ENCODE assay signal across 34 mouse cellular contexts in the genomic region with DNA sequence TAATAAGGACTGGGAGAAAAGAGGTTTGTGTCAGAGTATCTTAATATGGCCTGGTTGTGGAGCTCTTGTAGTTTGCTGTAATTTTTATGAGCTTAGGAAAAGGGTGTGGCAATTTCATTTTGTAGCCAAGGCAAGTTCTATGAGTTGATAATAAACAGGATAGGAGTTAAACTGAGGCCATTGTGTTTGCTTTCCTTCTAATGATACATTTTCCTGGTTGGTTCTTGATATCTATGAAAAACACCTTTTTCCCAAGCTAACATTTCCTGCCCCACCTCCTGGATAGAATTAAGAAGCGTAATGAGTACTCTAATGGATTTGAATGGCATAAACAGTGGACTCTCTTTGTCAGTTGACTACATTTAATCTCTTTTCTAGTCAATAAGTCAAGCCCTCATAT. TPM values are rescaled to one million over a fixed set of nuclear protein-coding genes. Genes with fewer than 3 reads are reported as not detected.
A peak's percentile ranks its signal among the peaks of the same experiment; 100 is the strongest.
DNase-seq lines count a peak whose midpoint lies in the region; ATAC-seq and TF ChIP-seq lines count a peak whose summit lies in the region.
"Had no signal": no experiment of that assay in that cellular context is flagged by ENCODE, and none has a peak within 500 bp of the region (broad histone marks: within the 10 kb centered on the region; RNA-seq: fewer than 3 reads in every experiment).

No protein-coding gene starts in this region.

- no peaks in the 10 kb centered on the region for H3K9me3 ChIP-seq in intestine, embryonic 15.5 days
- no peaks in the 10 kb centered on the region for H3K9me3 ChIP-seq in intestine, postnatal 0 days (ENCODE audit: control insufficient read depth)
- H3K9me3 ChIP-seq: embryonic facial prominence, embryonic 10.5 days; embryonic facial prominence, embryonic 13.5 days; forebrain, embryonic 12.5 days; forebrain, embryonic 15.5 days; G1E; heart, embryonic 10.5 days; hindbrain, embryonic 12.5 days; hindbrain, embryonic 15.5 days had no signal

- TF ChIP-seq CTCF in heart, adult 2 months (IDR thresholded peaks at IDR 0.05), result no peak
- TF ChIP-seq CTCF in intestine, postnatal 0 days (IDR thresholded peaks at IDR 0.05; ENCODE audit: low read depth), result no peak

- intact Hi-C loops in heart, adult 2 months (cut with DNase I), result loop anchor here (2.0 to 5.0 kb wide), 2 partner anchors 73 to 230 kb away; partner anchors contain the start of gene Tspan7
- intact Hi-C loops in heart, postnatal 36 days (cut with DNase I), result no loop called here

- TF ChIP-seq POLR2A in heart, adult 2 months (IDR thresholded peaks at IDR 0.05; ENCODE audit: insufficient read depth, low read depth, low read length), result no peak

- peak; percentile 49; the same call in 1 of the 2 replicates for ATAC-seq in intestine, embryonic 15.5 days
- no peak for ATAC-seq in intestine, postnatal 0 days
- ATAC-seq: forebrain, embryonic 15.5 days; intestine, embryonic 16.5 days; Patski had no signal

- no peaks in the 10 kb centered on the region for H3K27me3 ChIP-seq in heart, adult 2 months (ENCODE audit: control insufficient read depth, insufficient read depth, low read length)
- H3K27me3 ChIP-seq in intestine, embryonic 15.5 days (replicated peaks), result no peaks in the 10 kb centered on the region
- H3K27me3 ChIP-seq in intestine, postnatal 0 days (replicated peaks; ENCODE audit: control insufficient read depth, insufficient read depth, low read length), result no peaks in the 10 kb centered on the region
- H3K27me3 ChIP-seq: CH12.LX; embryonic facial prominence, embryonic 13.5 days; forebrain, embryonic 12.5 days; forebrain, embryonic 15.5 days; hindbrain, embryonic 12.5 days; hindbrain, embryonic 15.5 days had no signal

- peak overlapping the region; percentile 74 for H3K27ac ChIP-seq in heart, adult 2 months
- no peak overlapping the region for H3K27ac ChIP-seq in intestine, embryonic 15.5 days
- H3K27ac ChIP-seq in intestine, postnatal 0 days (ENCODE audit: low read depth, low read length), result no peak overlapping the region
- H3K27ac ChIP-seq: embryonic facial prominence, embryonic 10.5 days; embryonic facial prominence, embryonic 13.5 days; forebrain, embryonic 12.5 days; forebrain, embryonic 15.5 days; heart, embryonic 10.5 days; hindbrain, embryonic 12.5 days; hindbrain, embryonic 15.5 days had no signal

- H3K4me3 ChIP-seq in heart, adult 2 months, result no peak overlapping the region
- H3K4me3 ChIP-seq in intestine, embryonic 15.5 days (replicated peaks), result no peak overlapping the region
- no peak overlapping the region for H3K4me3 ChIP-seq in intestine, postnatal 0 days (ENCODE audit: low read depth, low read length)
- H3K4me3 ChIP-seq: embryonic facial prominence, embryonic 10.5 days; embryonic facial prominence, embryonic 13.5 days; erythroblast, embryonic 14.5 days; forebrain, embryonic 12.5 days; forebrain, embryonic 15.5 days; heart, embryonic 10.5 days; hindbrain, embryonic 12.5 days; hindbrain, embryonic 15.5 days had no signal

- no peak for DNase-seq in heart, adult 2 months
- DNase-seq in heart, postnatal 36 days, result no peak
- peak; percentile 6 for DNase-seq in lung, postnatal 10 days
- DNase-seq in lung, postnatal 14 days, result no peak
- peak; percentile 39 for DNase-seq in lung, postnatal 36 days
- DNase-seq in thymus, postnatal 0 days (ENCODE audit: low spot score), result no peak
- DNase-seq: adrenal gland, postnatal 14 days; B cell, adult 2 months; cerebellum, adult 11-12 months; cerebellum, adult 8-10 months; cerebellum, postnatal 10 days; cerebellum, postnatal 36 days; embryo, embryonic 11 days; gastrocnemius, postnatal 14 days; heart, adult 11 months; heart, postnatal 10 days had no signal

- H3K4me1 ChIP-seq in heart, adult 2 months (ENCODE audit: control insufficient read depth, insufficient read depth, low read length), result no peaks in the 10 kb centered on the region
- no peaks in the 10 kb centered on the region for H3K4me1 ChIP-seq in intestine, embryonic 15.5 days (replicated peaks)
- H3K4me1 ChIP-seq in intestine, postnatal 0 days (replicated peaks; ENCODE audit: control insufficient read depth, insufficient read depth, low read length), result no peaks in the 10 kb centered on the region; the same call in 1 of the 2 replicates
- H3K4me1 ChIP-seq: embryonic facial prominence, embryonic 10.5 days; embryonic facial prominence, embryonic 13.5 days; forebrain, embryonic 12.5 days; forebrain, embryonic 15.5 days; heart, embryonic 10.5 days; hindbrain, embryonic 12.5 days; hindbrain, embryonic 15.5 days had no signal

- no peak overlapping the region for H3K9ac ChIP-seq in heart, adult 2 months (ENCODE audit: low read depth, low read length)
- H3K9ac ChIP-seq in intestine, embryonic 15.5 days, result no peak overlapping the region
- no peak overlapping the region for H3K9ac ChIP-seq in intestine, postnatal 0 days (ENCODE audit: low read depth, low read length)
- H3K9ac ChIP-seq: embryonic facial prominence, embryonic 13.5 days; forebrain, embryonic 12.5 days; forebrain, embryonic 15.5 days; hindbrain, embryonic 12.5 days; hindbrain, embryonic 15.5 days had no signal

- 0 out of 2 replicates have a peak, but pooled peaks have one; percentile 24 for TF ChIP-seq EP300 in heart, adult 2 months (IDR thresholded peaks at IDR 0.05; ENCODE audit: insufficient read depth, low read depth, low read length)

- no peak overlapping the region for H3K4me2 ChIP-seq in intestine, embryonic 15.5 days (replicated peaks)
- no peak overlapping the region for H3K4me2 ChIP-seq in intestine, postnatal 0 days (replicated peaks; ENCODE audit: low read depth)
- H3K4me2 ChIP-seq: embryonic facial prominence, embryonic 13.5 days; forebrain, embryonic 12.5 days; forebrain, embryonic 15.5 days; hindbrain, embryonic 12.5 days; hindbrain, embryonic 15.5 days had no signal

- no peaks in the 10 kb centered on the region for H3K36me3 ChIP-seq in heart, adult 2 months (ENCODE audit: control insufficient read depth, insufficient read depth, low read length)
- no peaks in the 10 kb centered on the region for H3K36me3 ChIP-seq in intestine, embryonic 15.5 days
- no peaks in the 10 kb centered on the region for H3K36me3 ChIP-seq in intestine, postnatal 0 days (ENCODE audit: control insufficient read depth, insufficient read depth)
- H3K36me3 ChIP-seq: embryonic facial prominence, embryonic 10.5 days; embryonic facial prominence, embryonic 13.5 days; forebrain, embryonic 12.5 days; forebrain, embryonic 15.5 days; G1E; heart, embryonic 10.5 days; hindbrain, embryonic 12.5 days; hindbrain, embryonic 15.5 days had no signal

- WGBS in heart, adult 2 months, result 62% methylated on average over 1 of the region's 1 CpGs
- WGBS in intestine, embryonic 15.5 days, result 72% methylated on average over 1 of the region's 1 CpGs
- 63% methylated on average over 1 of the region's 1 CpGs for WGBS in intestine, postnatal 0 days

- no peaks in the 10 kb centered on the region for H3K79me2 ChIP-seq in heart, adult 2 months (replicated peaks; ENCODE audit: control insufficient read depth, insufficient read depth, low read length)

RNA-seq across cellular contexts. Expression of gene Otc, which starts 5.7 kb away (rescaled TPM):
- not detected for total RNA-seq in heart, adult 2 months (2021)
- polyA plus RNA-seq in heart, adult 2 months (2012; rRNA removed), result 0.04 TPM in 1 of 2 replicates, not detected in the other
- total RNA-seq in heart, postnatal 36 days (2021), result not detected
- 55.4 and 59.9 TPM in 2 replicates for polyA plus RNA-seq in intestine, embryonic 15.5 days (2015; fragmentation: Nextera tagmentation; extraction: Ambion mirVana)
- 42.9 and 50.2 TPM in 2 replicates for polyA plus RNA-seq in intestine, postnatal 0 days (2015; fragmentation: Nextera tagmentation; extraction: Ambion mirVana)
- not detected in 2 replicates for polyA plus RNA-seq in thymus, postnatal 0 days (2015; fragmentation: Nextera tagmentation; extraction: Ambion mirVana)
- total RNA-seq: adrenal gland, adult 18-20 months; gastrocnemius, postnatal 14 days; heart, postnatal 10 days; hematopoietic stem cell, adult 5-6 weeks had no signal
- polyA plus RNA-seq: cortical plate, adult 2 months; embryonic facial prominence, embryonic 10.5 days; embryonic facial prominence, embryonic 13.5 days; erythroblast, embryonic 14.5 days; forebrain, embryonic 12.5 days; forebrain, embryonic 15.5 days; G1E; heart, embryonic 14.5 days; hindbrain, embryonic 12.5 days; Patski had no signal

RNA-seq across cellular contexts. Expression of gene Rpgr, which starts 41.1 kb away (rescaled TPM):
- total RNA-seq in heart, adult 2 months (2021), result 1 to 10 TPM; 3.0 to 4.3 TPM
- polyA plus RNA-seq in heart, adult 2 months (2012; rRNA removed), result 1.1 and 2.3 TPM in 2 replicates
- 1 to 10 TPM; 2.4 to 4.0 TPM for total RNA-seq in heart, postnatal 36 days (2021)
- 9.9 and 11.7 TPM in 2 replicates for polyA plus RNA-seq in intestine, embryonic 15.5 days (2015; fragmentation: Nextera tagmentation; extraction: Ambion mirVana)
- 4.1 and 4.8 TPM in 2 replicates for polyA plus RNA-seq in intestine, postnatal 0 days (2015; fragmentation: Nextera tagmentation; extraction: Ambion mirVana)
- 13.3 and 13.5 TPM in 2 replicates for polyA plus RNA-seq in thymus, postnatal 0 days (2015; fragmentation: Nextera tagmentation; extraction: Ambion mirVana)

Comparison
In these comparisons a context has a peak if more than half of its experiments do, and no peak if none do; other contexts are left out.
1. DNase-seq: peak in lung, postnatal 10 days (single experiment) and lung, postnatal 36 days (single experiment); none in heart, adult 2 months (0 of 2), heart, postnatal 36 days (0 of 2), lung, postnatal 14 days (single experiment) and thymus, postnatal 0 days (single experiment).
2. RNA of gene Otc, which starts 5.7 kb away (polyA plus RNA-seq): 55.4 to 59.9 TPM in intestine, embryonic 15.5 days and 42.9 to 50.2 TPM in intestine, postnatal 0 days; 0.04 TPM in heart, adult 2 months and not detected in thymus, postnatal 0 days; every median in the first group is over 10 times any median in the second.